Mouse (Mus musculus) megakaryocyte progenitor cell, adult 5-6 weeks (primary cell): ENCODE measurements at regions not wholly inside any gene's neighbourhood (a gene's known extent, or its start where the extent isn't known, plus 50 kb on each side); places are given as distances from the start of the nearest gene placed in this dataset.

Source experiments
- ATAC-seq: replicated peaks from 2 replicates; pipeline ENCODE4 v1.8.0; 2016; ENCODE audit warnings: mild to moderate bottlenecking, moderate TSS enrichment, inconsistent platforms; ENCODE audit not compliant: poor library complexity

GRCm38 (mm10) chr9:89532435-89532834 lies 90.5 kb downstream of the Minar1 start:
- ATAC-seq = no peak

GRCm38 (mm10) chr9:89524137-89524536 lies 98.8 kb downstream of the Minar1 start:
- ATAC-seq = no peak

- no peak for ATAC-seq
Measured at GRCm38 (mm10) chr9:89523705-89524104, 99.2 kb downstream of the Minar1 start.

DNA sequence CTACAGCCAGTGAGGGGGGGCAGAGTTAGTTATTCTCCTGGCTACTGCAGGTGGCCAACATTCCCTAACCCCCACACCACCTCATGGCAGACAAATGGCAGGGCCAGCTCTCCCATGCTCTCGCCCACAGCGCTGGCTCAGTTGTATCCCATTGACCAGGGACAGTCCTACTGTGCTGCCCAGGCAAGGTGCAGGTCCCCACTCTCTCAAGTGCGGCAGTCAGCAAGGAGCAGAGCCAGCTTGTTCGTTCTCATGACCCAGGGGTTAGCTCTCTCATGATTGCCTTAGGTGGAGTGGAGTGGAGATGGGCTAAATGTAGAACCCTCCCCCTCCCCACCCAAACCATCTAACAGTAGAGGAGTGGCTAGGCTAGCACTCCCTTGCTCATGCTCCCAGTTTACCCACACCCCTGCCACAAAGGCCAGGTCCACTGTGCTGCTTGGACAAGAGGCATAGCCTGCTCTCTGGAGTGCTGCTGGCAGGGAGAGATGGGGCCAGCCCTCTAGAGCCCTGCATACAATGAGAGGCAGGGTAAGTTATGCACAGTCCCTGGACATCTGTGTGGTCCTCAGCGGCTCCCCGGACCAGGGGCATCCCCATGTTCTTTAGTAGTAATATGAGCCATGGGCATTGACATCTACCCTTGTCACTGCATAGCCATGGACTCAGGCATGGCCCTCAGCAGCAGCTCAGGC lies 114.4 kb downstream of the Minar1 start:
- no peak for ATAC-seq

DNA sequence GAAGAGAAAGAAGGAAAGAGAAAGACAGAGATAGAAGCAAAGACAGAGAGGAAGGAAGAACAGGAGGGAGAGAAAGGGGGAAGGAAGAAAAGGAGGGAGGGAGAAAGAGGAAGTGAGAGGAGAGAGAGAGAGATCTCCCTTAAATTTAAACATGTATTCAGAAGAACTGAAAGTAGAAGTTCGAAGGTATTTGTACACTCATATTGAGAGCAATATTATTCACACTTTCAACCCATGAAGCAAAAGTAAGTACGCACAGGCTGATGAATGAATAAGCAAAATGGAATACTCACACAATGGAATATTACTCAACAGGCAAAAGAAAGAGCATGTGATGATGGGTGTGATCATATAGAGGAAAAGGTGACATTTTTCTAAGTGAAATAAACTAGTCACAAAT lies 120.8 kb downstream of the Minar1 start:
- ATAC-seq = no peak

DNA sequence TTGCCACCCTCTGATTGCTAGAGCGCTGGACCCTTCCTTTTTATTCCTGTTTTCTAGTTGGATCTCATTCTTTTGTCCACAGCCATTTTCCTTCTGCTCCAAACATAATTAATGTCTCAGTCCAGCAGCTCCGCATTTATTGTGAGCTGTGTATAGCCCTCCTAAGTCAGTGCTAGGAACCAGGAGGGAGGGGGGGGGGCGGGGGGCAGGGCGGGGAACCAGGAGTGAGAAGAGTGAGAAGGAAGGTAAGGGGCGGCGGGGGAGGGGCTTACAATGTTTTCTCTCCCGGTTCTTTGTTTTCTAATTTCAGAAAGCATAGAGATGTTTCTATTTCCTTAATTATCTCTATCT lies 125.6 kb downstream of the Minar1 start:
- no peak for ATAC-seq

- no peak for ATAC-seq
Measured at GRCm38 (mm10) chr9:89496729-89497398, 126.1 kb downstream of the Minar1 start.

DNA sequence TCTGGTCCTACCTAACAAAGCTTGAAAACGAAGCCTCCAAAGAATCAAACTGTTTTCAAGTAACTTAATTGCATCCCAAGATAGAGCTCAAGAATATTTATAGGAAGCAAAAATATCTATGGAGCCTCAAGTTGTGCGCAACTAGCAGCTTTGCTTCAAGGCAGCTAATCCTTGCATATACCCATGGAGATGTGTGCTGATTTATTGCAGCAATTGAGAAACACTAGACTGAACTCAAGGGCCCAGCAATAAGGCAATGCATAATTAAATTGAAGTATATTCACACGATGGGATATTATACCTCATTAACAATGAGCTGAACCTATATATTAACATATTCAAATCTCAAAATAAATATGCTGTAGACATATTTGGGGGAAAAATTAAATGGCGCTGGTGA lies 135.3 kb downstream of the Minar1 start:
- ATAC-seq = no peak

GRCm38 (mm10) chr9:89479406-89479805 lies 143.5 kb downstream of the Minar1 start:
- ATAC-seq = no peak

DNA sequence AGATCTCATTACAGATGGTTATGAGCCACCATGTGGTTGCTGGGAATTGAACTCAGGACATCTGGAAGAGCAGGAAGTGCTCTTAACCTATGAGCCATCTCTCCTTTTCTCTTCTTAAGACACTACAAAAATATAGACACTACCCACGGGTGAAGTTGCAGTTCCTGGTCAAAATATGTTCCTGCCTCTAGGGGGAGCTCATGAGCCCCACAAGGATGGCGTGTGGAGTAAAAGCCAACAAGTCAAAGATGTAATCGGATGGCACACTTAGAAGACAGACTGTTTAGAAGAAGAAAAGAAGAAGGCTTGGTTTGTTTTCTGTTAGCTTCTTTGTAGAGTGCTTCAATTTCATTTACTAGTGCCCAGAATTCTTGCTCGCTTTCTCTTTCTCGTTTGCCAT lies 161.7 kb downstream of the Minar1 start:
- peak; percentile 87 for ATAC-seq

DNA sequence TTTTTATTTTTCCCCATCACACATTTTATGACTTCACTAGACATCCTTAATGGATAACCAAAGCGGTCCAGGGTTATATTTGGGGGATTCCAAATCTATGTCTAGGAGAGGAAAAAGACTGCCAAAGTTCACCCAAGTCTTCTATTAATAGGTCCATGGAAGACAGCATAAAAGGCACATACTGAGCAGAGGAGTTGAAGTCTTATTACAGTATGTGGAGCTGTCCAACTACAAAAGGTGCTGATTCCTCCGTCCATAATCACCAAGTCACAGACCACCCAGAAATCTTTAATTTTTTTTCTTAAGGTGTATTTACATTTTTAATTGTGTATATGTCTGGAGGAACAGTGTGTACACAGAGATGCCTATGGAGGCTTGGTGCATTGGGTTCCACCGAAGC lies 166.3 kb downstream of the Minar1 start:
- no peak for ATAC-seq

DNA sequence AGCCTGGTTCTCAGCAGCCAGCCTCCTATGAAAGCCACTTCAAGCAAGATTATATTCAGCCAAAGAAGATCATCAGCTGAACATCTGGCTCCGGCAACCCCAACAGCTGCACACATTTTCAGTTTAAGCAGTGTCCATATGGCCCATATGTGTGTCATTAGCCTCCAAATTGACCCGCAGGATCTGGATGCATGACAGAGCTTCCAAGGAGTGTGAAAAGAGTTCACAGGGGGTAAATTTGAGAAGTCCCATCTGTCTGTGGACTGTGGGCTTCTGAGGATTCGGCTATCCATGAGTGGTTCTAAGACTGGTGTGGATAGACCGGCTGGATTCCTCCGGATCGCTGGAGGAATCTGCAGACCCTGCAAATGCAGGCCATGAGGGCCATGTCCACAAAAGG lies 173.3 kb downstream of the Minar1 start:
- ATAC-seq = no peak
